Mouse (Mus musculus): ENCODE measurements around the gene Gps2.
"Not testable (repeated sequence)": the region's sequence is repeated elsewhere in the genome, so short reads cannot be mapped to it uniquely, and the experiment has no call there.

Gps2 gene

GRCm38 (mm10) chr11:69955618-69956017, 41.9 kb downstream of the Gps2 start:
- CTCF ChIA-PET = not testable (repeated sequence)

- CTCF ChIA-PET = no interaction called here
Observed at GRCm38 (mm10) chr11:69956218-69956617, 42.5 kb downstream of the Gps2 start.

GRCm38 (mm10) chr11:69960616-69961015, 46.9 kb downstream of the Gps2 start:
- CTCF ChIA-PET = no interaction called here

GRCm38 (mm10) chr11:69961841-69962240, 48.2 kb downstream of the Gps2 start:
- CTCF ChIA-PET = no interaction called here

- CTCF ChIA-PET = interaction anchor here (1.0 kb wide), 1 partner anchor 17 kb away, joined by 3 read pairs; the partner anchor contains the start of gene Slc2a4
Observed at GRCm38 (mm10) chr11:69964650-69965270, 51.1 kb downstream of the Gps2 start, which contains the start of gene Cldn7. Gene Cldn7 (plus strand): TSS chr11:69964779.

GRCm38 (mm10) chr11:69965271-69966005, 51.8 kb downstream of the Gps2 start:
- CTCF ChIA-PET = interaction anchor here (1.0 kb wide), 1 partner anchor 18 kb away, joined by 3 read pairs; the partner anchor contains the start of gene Slc2a4

Data from spleen, embryonic (tissue).